Mouse (Mus musculus) Patski (cell line): ENCODE measurements at regions not wholly inside any gene's neighbourhood (a gene's known extent, or its start where the extent isn't known, plus 50 kb on each side); places are given as distances from the start of the nearest gene placed in this dataset.
A peak's percentile ranks its signal among the peaks of the same experiment; 100 is the strongest.

Experiments used
- ATAC-seq: fragments of 100-300 bp; one replicate; pipeline ENCODE4 v1.8.0; 2021
- CTCF ChIA-PET: fragments of 350-600 bp; sonication (Branson Sonifier 250); formaldehyde crosslinking; loops from one replicate; lab custom pipeline; 2022; ENCODE audit warnings: inconsistent platforms; lab: Charles Lee
- POLR2A ChIA-PET: fragments of 350-600 bp; sonication (Branson Sonifier 250); formaldehyde crosslinking; loops from one replicate; lab custom pipeline; 2022; ENCODE audit warnings: antibody characterized with exemption, inconsistent platforms; lab: Charles Lee
- DNase-seq: peaks from one replicate; pipeline ENCODE4 v3.0.0-alpha.2; 2011; ENCODE audit warnings: low read depth, low spot score
- H3K27me3 ChIP-seq: fragments of 371-371 bp; one replicate; pipeline ENCODE4 v1.5.1; 2021
- CTCF ChIP-seq: fragments of 100-300 bp; IDR thresholded peaks from one replicate; pipeline ENCODE4 v1.5.1; 2021
- in situ Hi-C: fragments of 300-500 bp; cut with MboI; formaldehyde crosslinking; loops from 3 replicates; pipeline ENCODE4 v1.11.1; 2018; ENCODE audit warnings: low pct_unique_long_range_greater_than_20kb, mixed read lengths

GRCm38 (mm10) chr12:10567881-10568280, 177.3 kb downstream of the Rdh14 start:
- DNase-seq = no peak
- in situ Hi-C loops = no loop called here
- CTCF ChIA-PET = no interaction called here
- POLR2A ChIA-PET = no interaction called here
- no peak for ATAC-seq
- H3K27me3 ChIP-seq = peaks cover 40% of the 10 kb centered on the region
- no peak for TF ChIP-seq CTCF

- ATAC-seq (no peak), DNase-seq (no peak)
- POLR2A ChIA-PET = interaction anchor here (0.6 to 0.7 kb wide), 2 partner anchors 596 to 1212 kb away, joined by 3 to 6 read pairs; no protein-coding TSS in a partner anchor
- peaks cover 33% of the 10 kb centered on the region for H3K27me3 ChIP-seq
- CTCF ChIA-PET = no interaction called here
- in situ Hi-C loops = no loop called here
- TF ChIP-seq CTCF = peak; percentile 57
Measured at GRCm38 (mm10) chr12:10571643-10572377, 181.2 kb downstream of the Rdh14 start.

GRCm38 (mm10) chr12:10572378-10572650, 181.7 kb downstream of the Rdh14 start:
- no peak for DNase-seq
- ChIA-PET CTCF (no interaction called here), POLR2A (interaction anchor here (0.6 kb wide), 1 partner anchor 596 kb away, joined by 3 read pairs; no protein-coding TSS in a partner anchor)
- H3K27me3 ChIP-seq = peaks cover 28% of the 10 kb centered on the region
- no peak for TF ChIP-seq CTCF
- no peak for ATAC-seq
- in situ Hi-C loops = no loop called here

GRCm38 (mm10) chr12:10573381-10573780, 182.8 kb downstream of the Rdh14 start:
- TF ChIP-seq CTCF = no peak
- H3K27me3 ChIP-seq = peaks cover 19% of the 10 kb centered on the region
- no peak for ATAC-seq
- ChIA-PET CTCF (no interaction called here), POLR2A (no interaction called here)
- in situ Hi-C loops = no loop called here
- no peak for DNase-seq

GRCm38 (mm10) chr12:10582840-10583614, 192.5 kb downstream of the Rdh14 start:
- ChIA-PET POLR2A (no interaction called here), CTCF (no interaction called here)
- ATAC-seq = no peak
- in situ Hi-C loops = loop anchor here (10.0 kb wide), 1 partner anchor 1538 kb away; no protein-coding TSS in a partner anchor
- no peak for DNase-seq
- no peak for TF ChIP-seq CTCF
- H3K27me3 ChIP-seq = no peaks in the 10 kb centered on the region

GRCm38 (mm10) chr12:10584026-10584425, 193.5 kb downstream of the Rdh14 start:
- CTCF ChIA-PET = interaction anchor here (1.1 kb wide), 1 partner anchor 14 kb away, joined by 4 read pairs; no protein-coding TSS in a partner anchor
- TF ChIP-seq CTCF = no peak
- ATAC-seq (no peak), DNase-seq (no peak)
- POLR2A ChIA-PET = no interaction called here
- in situ Hi-C loops = loop anchor here (10.0 kb wide), 1 partner anchor 1539 kb away; no protein-coding TSS in a partner anchor
- H3K27me3 ChIP-seq = no peaks in the 10 kb centered on the region

- ATAC-seq = peak; percentile 94
- CTCF ChIA-PET = interaction anchor here (0.8 kb wide), 1 partner anchor 9 kb away, joined by 3 read pairs; no protein-coding TSS in a partner anchor
- POLR2A ChIA-PET = no interaction called here
- TF ChIP-seq CTCF = peak; percentile 82
- in situ Hi-C loops = loop anchor here (10.0 kb wide), 1 partner anchor 1545 kb away; no protein-coding TSS in a partner anchor
- H3K27me3 ChIP-seq = no peaks in the 10 kb centered on the region
- peak; percentile 81 for DNase-seq
Measured at GRCm38 (mm10) chr12:10589537-10589936, 199.0 kb downstream of the Rdh14 start.

GRCm38 (mm10) chr12:10597976-10598746, 207.6 kb downstream of the Rdh14 start:
- CTCF ChIA-PET = interaction anchor here (1.2 kb wide), 2 partner anchors 14 to 581 kb away, joined by 3 to 4 read pairs; no protein-coding TSS in a partner anchor
- in situ Hi-C loops = no loop called here
- peak; percentile 90 for TF ChIP-seq CTCF
- ATAC-seq = no peak
- no peak for DNase-seq
- POLR2A ChIA-PET = no interaction called here
- peaks cover 31% of the 10 kb centered on the region for H3K27me3 ChIP-seq

GRCm38 (mm10) chr12:10600111-10600510, 209.5 kb downstream of the Rdh14 start:
- H3K27me3 ChIP-seq = peaks cover 31% of the 10 kb centered on the region
- in situ Hi-C loops = loop anchor here (5.0 to 25.0 kb wide), 3 partner anchors 577 to 1547 kb away; no protein-coding TSS in a partner anchor
- DNase-seq (no peak), ATAC-seq (no peak)
- ChIA-PET CTCF (no interaction called here), POLR2A (no interaction called here)
- no peak for TF ChIP-seq CTCF

GRCm38 (mm10) chr12:10618319-10618718, 227.7 kb downstream of the Rdh14 start:
- TF ChIP-seq CTCF = no peak
- ATAC-seq (no peak), DNase-seq (no peak)
- ChIA-PET POLR2A (no interaction called here), CTCF (no interaction called here)
- in situ Hi-C loops = loop anchor here (25.0 kb wide), 1 partner anchor 719 kb away; no protein-coding TSS in a partner anchor
- peaks cover 19% of the 10 kb centered on the region for H3K27me3 ChIP-seq
